Mouse (Mus musculus): ENCODE results near the gene Psme1.
A peak's percentile ranks its signal among the peaks of the same experiment; 100 is the strongest.

The Psme1 gene

GRCm38 (mm10) chr14:55603271-55603632 lies 25.3 kb downstream of the Psme1 start, which contains the start of gene Irf9:
Gene Irf9, plus strand, starts transcription at chr14:55603571.
- DNase-seq, result no peak

GRCm38 (mm10) chr14:55603633-55604576 lies 26.0 kb downstream of the Psme1 start:
- peak; percentile 93 for DNase-seq

GRCm38 (mm10) chr14:55604823-55605222 lies 26.9 kb downstream of the Psme1 start:
- DNase-seq, result no peak

GRCm38 (mm10) chr14:55605743-55606459 lies 28.0 kb downstream of the Psme1 start:
- no peak for DNase-seq

- DNase-seq, result no peak
Observed at GRCm38 (mm10) chr14:55608339-55608738, 30.4 kb downstream of the Psme1 start.

GRCm38 (mm10) chr14:55613346-55613745 lies 35.4 kb downstream of the Psme1 start:
- no peak for DNase-seq

- DNase-seq, result no peak
Observed at GRCm38 (mm10) chr14:55614565-55615178, 36.7 kb downstream of the Psme1 start.

GRCm38 (mm10) chr14:55615876-55616275 lies 38.0 kb downstream of the Psme1 start:
- DNase-seq, result no peak

GRCm38 (mm10) chr14:55616844-55617243 lies 38.9 kb downstream of the Psme1 start:
- no peak for DNase-seq

- peak; percentile 64 for DNase-seq
Observed at GRCm38 (mm10) chr14:55617822-55618221, 39.9 kb downstream of the Psme1 start, which contains the start of gene Rec8. Gene Rec8, plus strand, starts transcription at chr14:55618037.

- DNase-seq, result peak; percentile 10
Observed at GRCm38 (mm10) chr14:55618486-55619195, 40.7 kb downstream of the Psme1 start.

GRCm38 (mm10) chr14:55628077-55628827 lies 50.3 kb downstream of the Psme1 start:
- no peak for DNase-seq

GRCm38 (mm10) chr14:55629312-55629711 lies 51.4 kb downstream of the Psme1 start:
- peak; percentile 39 for DNase-seq
